Mouse (Mus musculus) embryonic facial prominence, embryonic 13.5 days (tissue): ENCODE data around the gene Mrps18b. TPM values are rescaled to one million over a fixed set of nuclear protein-coding genes. Genes with fewer than 3 reads are reported as not detected.

Source experiments
- ATAC-seq: fragments of 200-750 bp; cut with Nextera tagmentation; 2 replicates; pipeline ENCODE4 v1.8.0; 2017; ENCODE audit warnings: low read depth; ENCODE audit not compliant: insufficient number of reproducible peaks, insufficient read depth, low FRiP score, low TSS enrichment
- H3K27ac ChIP-seq: fragments of 300-500 bp; sonication (generic); 2 replicates; pipeline ENCODE4 v1.5.1; 2015; ENCODE audit warnings: moderate library complexity, mild to moderate bottlenecking, inconsistent platforms
- H3K27me3 ChIP-seq: fragments of 300-500 bp; sonication (generic); 2 replicates; pipeline ENCODE4 v1.6.1; 2015; ENCODE audit warnings: mild to moderate bottlenecking, inconsistent platforms
- H3K36me3 ChIP-seq: fragments of 300-500 bp; sonication (generic); 2 replicates; pipeline ENCODE4 v1.6.1; 2015; ENCODE audit warnings: mild to moderate bottlenecking, inconsistent platforms
- H3K4me1 ChIP-seq: fragments of 300-500 bp; sonication (generic); 2 replicates; pipeline ENCODE4 v1.6.1; 2015; ENCODE audit warnings: inconsistent platforms
- H3K4me2 ChIP-seq: fragments of 300-500 bp; sonication (generic); 2 replicates; pipeline ENCODE4 v1.6.1; 2015; ENCODE audit warnings: moderate library complexity, mild to moderate bottlenecking, inconsistent platforms
- H3K4me3 ChIP-seq: fragments of 300-500 bp; sonication (generic); 2 replicates; pipeline ENCODE4 v1.5.1; 2015; ENCODE audit warnings: mild to moderate bottlenecking, inconsistent platforms
- H3K9ac ChIP-seq: fragments of 300-500 bp; sonication (generic); 2 replicates; pipeline ENCODE4 v1.6.1; 2015; ENCODE audit warnings: mild to moderate bottlenecking, inconsistent platforms
- H3K9me3 ChIP-seq: fragments of 300-500 bp; sonication (generic); 2 replicates; pipeline ENCODE4 v1.6.1; 2016; ENCODE audit warnings: inconsistent platforms
- WGBS: fragments of 180-500 bp; shearing (Covaris S2); methylation state at CpG from one replicate; pipeline ENCODE4 v1.1.7; 2015; ENCODE audit warnings: mixed read lengths; 5-methylcytosine and 5-hydroxymethylcytosine counted together
- polyA plus RNA-seq: library from polyadenylated mRNA; unstranded; fragments of >200 nt; fragmentation: Nextera tagmentation; extraction: Ambion mirVana; gene quantifications from 2 replicates; pipeline ENCODE4 v1.2.1, GENCODE M21; 2015

Gene Mrps18b
- polyA plus RNA-seq, 1 experiment from 2014 or later, result 69.9 TPM

GRCm38 (mm10) chr17:35930627-35931026 lies 14.4 kb upstream of the Mrps18b start:
- H3K9ac ChIP-seq, result no peak overlapping the region
- no peaks in the 10 kb centered on the region for H3K4me1 ChIP-seq
- H3K27ac ChIP-seq, result no peak overlapping the region
- H3K36me3 ChIP-seq, result peaks cover 58% of the 10 kb centered on the region
- no peak overlapping the region for H3K4me2 ChIP-seq
- no peaks in the 10 kb centered on the region for H3K27me3 ChIP-seq
- H3K9me3 ChIP-seq, result no peaks in the 10 kb centered on the region
- H3K4me3 ChIP-seq, result no peak overlapping the region
- 95% methylated on average over 12 of the region's 12 CpGs for WGBS
- no peak; the same call in 1 of the 2 replicates for ATAC-seq

GRCm38 (mm10) chr17:35929534-35929933 lies 13.3 kb upstream of the Mrps18b start:
- Histone ChIP-seq H3K9ac (no peak overlapping the region), H3K27me3 (no peaks in the 10 kb centered on the region), H3K27ac (no peak overlapping the region), H3K9me3 (no peaks in the 10 kb centered on the region), H3K4me1 (no peaks in the 10 kb centered on the region), H3K4me2 (no peak overlapping the region), H3K36me3 (peaks cover 68% of the 10 kb centered on the region), H3K4me3 (no peak overlapping the region)
- 91% methylated on average over 2 of the region's 2 CpGs for WGBS
- ATAC-seq, result no peak

GRCm38 (mm10) chr17:35927471-35927870 lies 11.3 kb upstream of the Mrps18b start:
- H3K9me3 ChIP-seq, result no peaks in the 10 kb centered on the region
- H3K9ac ChIP-seq, result no peak overlapping the region
- no peaks in the 10 kb centered on the region for H3K27me3 ChIP-seq
- H3K27ac ChIP-seq, result no peak overlapping the region
- no peak overlapping the region for H3K4me2 ChIP-seq
- WGBS, result 86% methylated on average over 1 of the region's 1 CpGs
- no peaks in the 10 kb centered on the region for H3K4me1 ChIP-seq
- no peak for ATAC-seq
- H3K36me3 ChIP-seq, result peaks cover 81% of the 10 kb centered on the region
- no peak overlapping the region for H3K4me3 ChIP-seq

GRCm38 (mm10) chr17:35923281-35923680 lies 7.1 kb upstream of the Mrps18b start:
- 92% methylated on average over 4 of the region's 4 CpGs for WGBS
- H3K4me2 ChIP-seq, result no peak overlapping the region
- H3K9ac ChIP-seq, result no peak overlapping the region
- no peaks in the 10 kb centered on the region for H3K27me3 ChIP-seq
- no peak overlapping the region for H3K27ac ChIP-seq
- H3K4me3 ChIP-seq, result no peak overlapping the region
- H3K4me1 ChIP-seq, result peaks cover 21% of the 10 kb centered on the region
- H3K9me3 ChIP-seq, result no peaks in the 10 kb centered on the region
- H3K36me3 ChIP-seq, result peaks cover 49% of the 10 kb centered on the region
- ATAC-seq, result no peak

- no peak overlapping the region for H3K27ac ChIP-seq
- H3K36me3 ChIP-seq, result peaks cover 41% of the 10 kb centered on the region
- no peak for ATAC-seq
- peaks cover 21% of the 10 kb centered on the region for H3K4me1 ChIP-seq
- H3K4me2 ChIP-seq, result no peak overlapping the region
- no peaks in the 10 kb centered on the region for H3K9me3 ChIP-seq
- no peaks in the 10 kb centered on the region for H3K27me3 ChIP-seq
- 88% methylated on average over 3 of the region's 3 CpGs for WGBS
- no peak overlapping the region for H3K9ac ChIP-seq
- no peak overlapping the region for H3K4me3 ChIP-seq
These were observed 6.4 kb upstream of the Mrps18b start for GRCm38 (mm10) chr17:35922566-35922965.

- H3K27ac ChIP-seq, result no peak overlapping the region; the same call in 1 of the 2 replicates
- H3K4me3 ChIP-seq, result no peak overlapping the region
- H3K9ac ChIP-seq, result no peak overlapping the region
- ATAC-seq, result no peak
- WGBS, result 82% methylated on average over 4 of the region's 4 CpGs
- peaks cover 21% of the 10 kb centered on the region for H3K4me1 ChIP-seq
- no peaks in the 10 kb centered on the region for H3K27me3 ChIP-seq
- no peak overlapping the region for H3K4me2 ChIP-seq
- H3K9me3 ChIP-seq, result no peaks in the 10 kb centered on the region
- peaks cover 35% of the 10 kb centered on the region for H3K36me3 ChIP-seq
These were observed 5.5 kb upstream of the Mrps18b start for GRCm38 (mm10) chr17:35921710-35922109.

- Histone ChIP-seq H3K9ac (no peak overlapping the region), H3K36me3 (peaks cover 28% of the 10 kb centered on the region), H3K4me1 (peaks cover 21% of the 10 kb centered on the region), H3K9me3 (no peaks in the 10 kb centered on the region), H3K27me3 (no peaks in the 10 kb centered on the region), H3K4me3 (no peak overlapping the region), H3K4me2 (no peak overlapping the region), H3K27ac (peak overlapping the region; percentile 97)
- WGBS, result 71% methylated on average over 5 of the region's 5 CpGs
- no peak for ATAC-seq
These were observed 4.8 kb upstream of the Mrps18b start for GRCm38 (mm10) chr17:35920862-35921562.

- Histone ChIP-seq H3K36me3 (peaks cover 23% of the 10 kb centered on the region), H3K9ac (no peak overlapping the region), H3K27ac (peak overlapping the region; percentile 97), H3K27me3 (no peaks in the 10 kb centered on the region), H3K4me2 (0 out of 2 replicates have a peak overlapping the region, but pooled peaks have one; percentile 93), H3K4me1 (peaks cover 24% of the 10 kb centered on the region), H3K4me3 (no peak overlapping the region), H3K9me3 (no peaks in the 10 kb centered on the region)
- 78% methylated on average over 1 of the region's 1 CpGs for WGBS
- ATAC-seq, result no peak
These were observed 4.2 kb upstream of the Mrps18b start for GRCm38 (mm10) chr17:35920384-35920783.

- Histone ChIP-seq H3K36me3 (peaks cover 18% of the 10 kb centered on the region), H3K9me3 (no peaks in the 10 kb centered on the region), H3K4me2 (peak overlapping the region; percentile 93), H3K9ac (peak overlapping the region; percentile 97), H3K4me3 (peak overlapping the region; percentile 72; the same call in 1 of the 2 replicates), H3K27ac (peak overlapping the region; percentile 97), H3K4me1 (peaks cover 26% of the 10 kb centered on the region), H3K27me3 (no peaks in the 10 kb centered on the region)
- 46% methylated on average over 6 of the region's 6 CpGs for WGBS
- ATAC-seq, result no peak
These were observed 3.7 kb upstream of the Mrps18b start for GRCm38 (mm10) chr17:35919864-35920301.

GRCm38 (mm10) chr17:35919060-35919715 lies 3.0 kb upstream of the Mrps18b start:
- Histone ChIP-seq H3K4me3 (peak overlapping the region; percentile 72), H3K9ac (peak overlapping the region; percentile 97), H3K27ac (peak overlapping the region; percentile 97), H3K36me3 (peaks cover 15% of the 10 kb centered on the region), H3K4me2 (peak overlapping the region; percentile 93), H3K9me3 (no peaks in the 10 kb centered on the region), H3K4me1 (peaks cover 26% of the 10 kb centered on the region), H3K27me3 (no peaks in the 10 kb centered on the region)
- 14% methylated on average over 7 of the region's 7 CpGs for WGBS
- ATAC-seq, result no peak

GRCm38 (mm10) chr17:35918276-35919059 lies 2.3 kb upstream of the Mrps18b start:
- Histone ChIP-seq H3K4me1 (peaks cover 26% of the 10 kb centered on the region), H3K27ac (peak overlapping the region; percentile 97), H3K27me3 (no peaks in the 10 kb centered on the region), H3K4me3 (peak overlapping the region; percentile 72), H3K36me3 (peaks cover 12% of the 10 kb centered on the region), H3K9ac (peak overlapping the region; percentile 97), H3K9me3 (no peaks in the 10 kb centered on the region), H3K4me2 (peak overlapping the region; percentile 93)
- under 1% methylated on average over 11 of the region's 11 CpGs for WGBS
- no peak for ATAC-seq
